12 mouse cellular contexts compared by ENCODE assay signal in genomic region chr19:16997915-16998314, GRCm38 (mm10). TPM values are rescaled to one million over a fixed set of nuclear protein-coding genes. Genes with fewer than 3 reads are reported as not detected.
DNase-seq lines count a peak whose midpoint lies in the region; ATAC-seq and TF ChIP-seq lines count a peak whose summit lies in the region.
"Had no signal": no experiment of that assay in that cellular context is flagged by ENCODE, and none has a peak within 500 bp of the region (broad histone marks: within the 10 kb centered on the region; RNA-seq: fewer than 3 reads in every experiment).

No protein-coding gene starts in this region.

- no peak for ATAC-seq in kidney, embryonic 16.5 days (ENCODE audit: low FRiP score, low TSS enrichment)
- ATAC-seq: forebrain, embryonic 13.5 days had no signal

- no peak overlapping the region for H3K27ac ChIP-seq in kidney, embryonic 16.5 days (ENCODE audit: low read length)
- H3K27ac ChIP-seq in CH12.LX (ENCODE audit: insufficient read depth, low read depth): no peak overlapping the region
- H3K27ac ChIP-seq: forebrain, embryonic 13.5 days; hindbrain, embryonic 12.5 days; liver, embryonic 14.5 days had no signal

- no peak overlapping the region for H3K4me3 ChIP-seq in kidney, embryonic 16.5 days (ENCODE audit: low read length)
- H3K4me3 ChIP-seq in CH12.LX (replicated peaks in 1 of 3; ENCODE audit: low read depth in 2 of 3, low read length in 2 of 3, poor library complexity in 1 of 3): no peak overlapping the region
- H3K4me3 ChIP-seq: forebrain, embryonic 13.5 days; hindbrain, embryonic 12.5 days had no signal

- no peaks in the 10 kb centered on the region for H3K9me3 ChIP-seq in kidney, embryonic 16.5 days (ENCODE audit: low read length)
- no peaks in the 10 kb centered on the region for H3K9me3 ChIP-seq in CH12.LX (replicated peaks; ENCODE audit: low read length)
- H3K9me3 ChIP-seq: forebrain, embryonic 13.5 days; hindbrain, embryonic 12.5 days had no signal

- TF ChIP-seq RAD21 in CH12.LX (IDR thresholded peaks at IDR 0.05; ENCODE audit: low read depth, low read length): no peak

- H3K79me2 ChIP-seq in CH12.LX (replicated peaks; ENCODE audit: control insufficient read depth, extremely low read depth, insufficient read depth, poor library complexity, severe bottlenecking): no peaks in the 10 kb centered on the region

- no peaks in the 10 kb centered on the region for H3K36me3 ChIP-seq in kidney, embryonic 16.5 days (ENCODE audit: insufficient read depth, low read length)
- no peaks in the 10 kb centered on the region for H3K36me3 ChIP-seq in CH12.LX (replicated peaks in 1 of 2; ENCODE audit: control insufficient read depth in 1 of 2, insufficient read depth in 1 of 2, low read length in 1 of 2)
- H3K36me3 ChIP-seq: hindbrain, embryonic 12.5 days had no signal

- TF ChIP-seq CTCF in CH12.LX (conservative IDR thresholded peaks at IDR 0.05 in 1 of 2, IDR thresholded peaks at IDR 0.05 in 1 of 2; ENCODE audit: low read depth in 2 of 2, low read length in 2 of 2): no peak

- WGBS in kidney, embryonic 16.5 days: 65% methylated on average over 7 of the region's 7 CpGs

- no peak for TF ChIP-seq EP300 in CH12.LX (IDR thresholded peaks at IDR 0.05; ENCODE audit: low read length)

- H3K4me2 ChIP-seq in kidney, embryonic 16.5 days (replicated peaks; ENCODE audit: low read depth, low read length): no peak overlapping the region
- peak overlapping the region; percentile 53; the same call in 1 of the 2 replicates for H3K4me2 ChIP-seq in CH12.LX (ENCODE audit: insufficient read depth, low read depth, poor library complexity, severe bottlenecking)
- H3K4me2 ChIP-seq: forebrain, embryonic 13.5 days; hindbrain, embryonic 12.5 days had no signal

- dilution Hi-C loops in CH12.LX (cut with MboI; ENCODE audit: extremely low pct_ligation_motif_present, extremely low pct_unique_long_range_greater_than_20kb, low sequenced_read_pairs): no loop called here

- H3K4me1 ChIP-seq in kidney, embryonic 16.5 days (ENCODE audit: insufficient read depth, low read length): no peaks in the 10 kb centered on the region
- H3K4me1 ChIP-seq in CH12.LX (ENCODE audit: control insufficient read depth in 1 of 2, insufficient read depth in 2 of 2): peaks cover 7 to 22% of the 10 kb centered on the region in 2 experiments
- H3K4me1 ChIP-seq: forebrain, embryonic 13.5 days; hindbrain, embryonic 12.5 days had no signal

- peak; percentile 8 for DNase-seq in kidney, adult 18-20 months
- peak; percentile 4 to 5 for DNase-seq in B cell, adult 2 months
- no peak for DNase-seq in CH12.LX (ENCODE audit: extremely low read depth)
- DNase-seq in skeletal muscle tissue, adult 2 months (ENCODE audit: low read depth, low spot score): peak; percentile 15
- no peak for DNase-seq in frontal cortex, adult 2 months (ENCODE audit: extremely low spot score in 1 of 2, low spot score in 1 of 2)
- no peak for DNase-seq in layer of hippocampus, postnatal 10 days (ENCODE audit: low spot score in 2 of 2)
- DNase-seq: cerebellum, adult 2 months; right cerebral cortex, postnatal 4 days had no signal

- H3K27me3 ChIP-seq in kidney, embryonic 16.5 days (ENCODE audit: insufficient read depth, low read length): no peaks in the 10 kb centered on the region
- no peaks in the 10 kb centered on the region for H3K27me3 ChIP-seq in CH12.LX (replicated peaks)
- H3K27me3 ChIP-seq: forebrain, embryonic 13.5 days; hindbrain, embryonic 12.5 days had no signal

- in situ Hi-C loops in CH12.LX (cut with MboI; ENCODE audit: low pct_ligation_motif_present, low pct_unique_long_range_greater_than_20kb, low sequenced_read_pairs): no loop called here

- TF ChIP-seq POLR2A in CH12.LX (IDR thresholded peaks at IDR 0.05; ENCODE audit: low read depth, low read length): no peak

- no peak overlapping the region for H3K9ac ChIP-seq in kidney, embryonic 16.5 days (replicated peaks; ENCODE audit: low read length)
- H3K9ac ChIP-seq in CH12.LX (ENCODE audit: insufficient read depth, low read depth): no peak overlapping the region
- H3K9ac ChIP-seq: forebrain, embryonic 13.5 days; hindbrain, embryonic 12.5 days; liver, embryonic 14.5 days had no signal

TF ChIP-seq in CH12.LX, 34 proteins besides CTCF, POLR2A, EP300 and RAD21:
- TF ChIP-seq IRF4 (IDR thresholded peaks at IDR 0.05; ENCODE audit: low read depth, low read length) (no peak), UBTF (IDR thresholded peaks at IDR 0.05; ENCODE audit: low read depth, low read length) (no peak), NRF1 (IDR thresholded peaks at IDR 0.05; ENCODE audit: low read depth, low read length) (no peak), ELF1 (IDR thresholded peaks at IDR 0.05; ENCODE audit: low read depth, low read length) (no peak), BHLHE40 (IDR thresholded peaks at IDR 0.05; ENCODE audit: low read depth, low read length) (no peak), HCFC1 (IDR thresholded peaks at IDR 0.05; ENCODE audit: low read depth, low read length) (no peak), MAFK (IDR thresholded peaks at IDR 0.05; ENCODE audit: insufficient replicate concordance, low read length) (no peak), MAZ (IDR thresholded peaks at IDR 0.05; ENCODE audit: low read depth, low read length) (no peak), ZC3H11A (IDR thresholded peaks at IDR 0.05; ENCODE audit: low read depth, low read length) (no peak)

RNA-seq across cellular contexts. Expression of gene Prune2, which starts 42.0 kb away (rescaled TPM):
- 1.1 and 1.2 TPM in 2 replicates for polyA plus RNA-seq in kidney, embryonic 16.5 days (2015; fragmentation: Nextera tagmentation; extraction: Ambion mirVana)
- total RNA-seq in CH12.LX (2012; rRNA removed): 0.46 and 1.7 TPM in 2 replicates
- total RNA-seq in CH12.LX (2014; rRNA removed): 0.01 and 0.04 TPM in 2 replicates
- 0.19 and 0.21 TPM in 2 replicates for polyA plus RNA-seq in CH12.LX (2012; ENCODE audit: insufficient read length, low read depth)
- polyA plus RNA-seq in frontal cortex, adult 2 months (2012; rRNA removed): 72.5 and 72.7 TPM in 2 replicates
- 10 to 100 TPM; 41.3 to 41.6 TPM for total RNA-seq in layer of hippocampus, postnatal 10 days (2021)

Comparison
In these comparisons a context has a peak if more than half of its experiments do, and no peak if none do; other contexts are left out.
1. DNase-seq: peak in kidney, adult 18-20 months (single experiment), B cell, adult 2 months (2 of 2) and skeletal muscle tissue, adult 2 months (single experiment); none in CH12.LX (single experiment), frontal cortex, adult 2 months (0 of 2) and layer of hippocampus, postnatal 10 days (0 of 2).
2. RNA of gene Prune2, which starts 42.0 kb away (polyA plus RNA-seq): 72.5 to 72.7 TPM in frontal cortex, adult 2 months; 1.1 to 1.2 TPM in kidney, embryonic 16.5 days and 0.19 to 0.21 TPM in CH12.LX; every median in the first group is over 10 times any median in the second.